Mouse (Mus musculus): Measurements from ENCODE around the gene Rgl3. TPM values are rescaled to one million over a fixed set of nuclear protein-coding genes. Genes with fewer than 3 reads are reported as not detected.

Gene Rgl3
- polyA plus RNA-seq, 1 experiment from 2014 or later: 1.8 TPM

- H3K4me1 ChIP-seq (replicated peaks): peaks cover 36% of the 10 kb centered on the region
- WGBS: 82% methylated on average over 7 of the region's 7 CpGs
- H3K27me3 ChIP-seq: peaks cover 59% of the 10 kb centered on the region
- H3K36me3 ChIP-seq: no peaks in the 10 kb centered on the region
- no peak overlapping the region for H3K4me3 ChIP-seq (replicated peaks)
- no peak overlapping the region for H3K27ac ChIP-seq
- H3K9ac ChIP-seq (replicated peaks): no peak overlapping the region
- H3K9me3 ChIP-seq: no peaks in the 10 kb centered on the region
- ATAC-seq (ENCODE audit: insufficient number of reproducible peaks, insufficient read depth, low FRiP score, low TSS enrichment, low read depth): no peak
- no peak overlapping the region for H3K4me2 ChIP-seq
These were observed 30.0 kb downstream of the Rgl3 start for GRCm38 (mm10) chr9:21959244-21959643.

- WGBS: 78% methylated on average over 5 of the region's 5 CpGs
- Histone ChIP-seq H3K27ac (no peak overlapping the region), H3K4me2 (no peak overlapping the region), H3K9ac (replicated peaks) (no peak overlapping the region), H3K36me3 (no peaks in the 10 kb centered on the region), H3K4me1 (replicated peaks) (peaks cover 35% of the 10 kb centered on the region), H3K4me3 (replicated peaks) (no peak overlapping the region), H3K27me3 (peaks cover 50% of the 10 kb centered on the region), H3K9me3 (no peaks in the 10 kb centered on the region)
- no peak for ATAC-seq (ENCODE audit: insufficient number of reproducible peaks, insufficient read depth, low FRiP score, low TSS enrichment, low read depth)
These were observed 30.9 kb downstream of the Rgl3 start for GRCm38 (mm10) chr9:21958372-21958771.

GRCm38 (mm10) chr9:21955570-21956281 is 33.5 kb downstream of the Rgl3 start, which contains the start of gene Swsap1:
Gene Swsap1 (plus strand): TSS chr9:21955755.
- Histone ChIP-seq H3K4me3 (replicated peaks) (peak within 1 kb of the TSS; percentile 70), H3K27me3 (peaks cover 24% of the 10 kb centered on the region), H3K36me3 (no peaks in the 10 kb centered on the region), H3K27ac (peak within 1 kb of the TSS; percentile 90), H3K4me1 (replicated peaks) (peaks cover 9% of the 10 kb centered on the region), H3K9me3 (no peaks in the 10 kb centered on the region), H3K4me2 (peak within 1 kb of the TSS; percentile 67), H3K9ac (replicated peaks) (peak within 1 kb of the TSS; percentile 75)
- under 1% methylated on average over 54 of the region's 54 CpGs for WGBS
- peak; percentile 97 for ATAC-seq (ENCODE audit: insufficient number of reproducible peaks, insufficient read depth, low FRiP score, low TSS enrichment, low read depth)

- H3K36me3 ChIP-seq: no peaks in the 10 kb centered on the region
- peak overlapping the region; percentile 64; the same call in 1 of the 2 replicates for H3K27ac ChIP-seq
- WGBS: 2% methylated on average over 18 of the region's 18 CpGs
- peaks cover 6% of the 10 kb centered on the region for H3K4me1 ChIP-seq (replicated peaks)
- H3K4me2 ChIP-seq: peak overlapping the region; percentile 64
- H3K9ac ChIP-seq (replicated peaks): no peak overlapping the region; the same call in 1 of the 2 replicates
- peaks cover 18% of the 10 kb centered on the region for H3K27me3 ChIP-seq
- peak; percentile 61 for ATAC-seq (ENCODE audit: insufficient number of reproducible peaks, insufficient read depth, low FRiP score, low TSS enrichment, low read depth)
- H3K4me3 ChIP-seq (replicated peaks): peak overlapping the region; percentile 70
- H3K9me3 ChIP-seq: no peaks in the 10 kb centered on the region
These were observed 34.0 kb downstream of the Rgl3 start for GRCm38 (mm10) chr9:21955225-21955569.

- H3K27me3 ChIP-seq: peaks cover 15% of the 10 kb centered on the region
- 85% methylated on average over 3 of the region's 3 CpGs for WGBS
- ATAC-seq (ENCODE audit: insufficient number of reproducible peaks, insufficient read depth, low FRiP score, low TSS enrichment, low read depth): no peak
- peak overlapping the region; percentile 64; the same call in 1 of the 2 replicates for H3K4me2 ChIP-seq
- no peak overlapping the region for H3K27ac ChIP-seq
- H3K4me1 ChIP-seq (replicated peaks): peaks cover 6% of the 10 kb centered on the region
- no peaks in the 10 kb centered on the region for H3K36me3 ChIP-seq
- H3K4me3 ChIP-seq (replicated peaks): no peak overlapping the region
- H3K9ac ChIP-seq (replicated peaks): no peak overlapping the region
- no peaks in the 10 kb centered on the region for H3K9me3 ChIP-seq
These were observed 34.6 kb downstream of the Rgl3 start for GRCm38 (mm10) chr9:21954635-21955034.

- Histone ChIP-seq H3K27ac (no peak overlapping the region), H3K4me2 (no peak overlapping the region), H3K4me3 (replicated peaks) (no peak overlapping the region), H3K9ac (replicated peaks) (no peak overlapping the region), H3K36me3 (no peaks in the 10 kb centered on the region), H3K27me3 (peaks cover 15% of the 10 kb centered on the region), H3K4me1 (replicated peaks) (peaks cover 6% of the 10 kb centered on the region), H3K9me3 (no peaks in the 10 kb centered on the region)
- 13% methylated on average over 3 of the region's 3 CpGs for WGBS
- ATAC-seq (ENCODE audit: insufficient number of reproducible peaks, insufficient read depth, low FRiP score, low TSS enrichment, low read depth): no peak
These were observed 35.6 kb downstream of the Rgl3 start for GRCm38 (mm10) chr9:21953600-21953999.

GRCm38 (mm10) chr9:21951977-21952376 is 37.3 kb downstream of the Rgl3 start:
- Histone ChIP-seq H3K27ac (no peak overlapping the region), H3K9me3 (no peaks in the 10 kb centered on the region), H3K9ac (replicated peaks) (no peak overlapping the region), H3K36me3 (no peaks in the 10 kb centered on the region), H3K4me2 (no peak overlapping the region), H3K4me3 (replicated peaks) (no peak overlapping the region), H3K4me1 (replicated peaks) (peaks cover 14% of the 10 kb centered on the region), H3K27me3 (peaks cover 27% of the 10 kb centered on the region)
- no peak for ATAC-seq (ENCODE audit: insufficient number of reproducible peaks, insufficient read depth, low FRiP score, low TSS enrichment, low read depth)
- WGBS: 78% methylated on average over 3 of the region's 3 CpGs

- H3K36me3 ChIP-seq: no peaks in the 10 kb centered on the region
- peaks cover 8% of the 10 kb centered on the region for H3K4me1 ChIP-seq (replicated peaks)
- no peak for ATAC-seq (ENCODE audit: insufficient number of reproducible peaks, insufficient read depth, low FRiP score, low TSS enrichment, low read depth)
- H3K4me3 ChIP-seq (replicated peaks): no peak overlapping the region
- 17% methylated on average over 11 of the region's 11 CpGs for WGBS
- H3K9me3 ChIP-seq: no peaks in the 10 kb centered on the region
- no peak overlapping the region for H3K4me2 ChIP-seq
- no peak overlapping the region for H3K9ac ChIP-seq (replicated peaks)
- peaks cover 43% of the 10 kb centered on the region for H3K27me3 ChIP-seq
- no peak overlapping the region for H3K27ac ChIP-seq
These were observed 38.9 kb downstream of the Rgl3 start for GRCm38 (mm10) chr9:21950322-21950721.

- 68% methylated on average over 6 of the region's 6 CpGs for WGBS
- Histone ChIP-seq H3K4me1 (replicated peaks) (peaks cover 8% of the 10 kb centered on the region), H3K4me3 (replicated peaks) (no peak overlapping the region), H3K9me3 (no peaks in the 10 kb centered on the region), H3K27ac (no peak overlapping the region), H3K36me3 (no peaks in the 10 kb centered on the region), H3K4me2 (no peak overlapping the region), H3K9ac (replicated peaks) (no peak overlapping the region), H3K27me3 (peaks cover 57% of the 10 kb centered on the region)
- no peak for ATAC-seq (ENCODE audit: insufficient number of reproducible peaks, insufficient read depth, low FRiP score, low TSS enrichment, low read depth)
These were observed 40.5 kb downstream of the Rgl3 start for GRCm38 (mm10) chr9:21948790-21949189.

GRCm38 (mm10) chr9:21948146-21948545 is 41.1 kb downstream of the Rgl3 start:
- Histone ChIP-seq H3K4me3 (replicated peaks) (no peak overlapping the region), H3K36me3 (no peaks in the 10 kb centered on the region), H3K27me3 (peaks cover 63% of the 10 kb centered on the region), H3K9me3 (no peaks in the 10 kb centered on the region), H3K4me1 (replicated peaks) (peaks cover 8% of the 10 kb centered on the region), H3K4me2 (no peak overlapping the region), H3K9ac (replicated peaks) (no peak overlapping the region), H3K27ac (no peak overlapping the region)
- no peak for ATAC-seq (ENCODE audit: insufficient number of reproducible peaks, insufficient read depth, low FRiP score, low TSS enrichment, low read depth)
- WGBS: 49% methylated on average over 8 of the region's 8 CpGs

GRCm38 (mm10) chr9:21947540-21948130 is 41.6 kb downstream of the Rgl3 start:
- peak overlapping the region; percentile 39 for H3K4me2 ChIP-seq

More at GRCm38 (mm10) chr9:21947540-21948130, 41.6 kb downstream of the Rgl3 start:
- H3K9ac ChIP-seq (replicated peaks): no peak overlapping the region
- no peaks in the 10 kb centered on the region for H3K9me3 ChIP-seq
- H3K27ac ChIP-seq: no peak overlapping the region
- peaks cover 8% of the 10 kb centered on the region for H3K4me1 ChIP-seq (replicated peaks)
- H3K27me3 ChIP-seq: peaks cover 65% of the 10 kb centered on the region
- 4% methylated on average over 28 of the region's 28 CpGs for WGBS
- H3K4me3 ChIP-seq (replicated peaks): no peak overlapping the region; the same call in 1 of the 2 replicates
- no peaks in the 10 kb centered on the region for H3K36me3 ChIP-seq
- ATAC-seq (ENCODE audit: insufficient number of reproducible peaks, insufficient read depth, low FRiP score, low TSS enrichment, low read depth): no peak

All from limb, embryonic 12.5 days (tissue).